Mouse (Mus musculus) intestine, embryonic 16.5 days (tissue): ENCODE data around the gene Rwdd4a. TPM values are rescaled to one million over a fixed set of nuclear protein-coding genes. Genes with fewer than 3 reads are reported as not detected.

ENCODE experiments used
- ATAC-seq: fragments of 200-750 bp; cut with Nextera tagmentation; 2 replicates; pipeline ENCODE4 v1.8.0; 2017; ENCODE audit warnings: moderate TSS enrichment, moderate library complexity
- H3K27ac ChIP-seq: fragments of 300-500 bp; sonication (generic); 2 replicates; pipeline ENCODE4 v1.5.1; 2014; ENCODE audit warnings: mild to moderate bottlenecking, low read length
- H3K27me3 ChIP-seq: fragments of 300-500 bp; sonication (generic); replicated peaks from 2 replicates; pipeline ENCODE4 v1.6.1; 2014; ENCODE audit warnings: low read length, control low read depth, mixed read lengths; ENCODE audit not compliant: control insufficient read depth, insufficient read depth
- H3K36me3 ChIP-seq: fragments of 300-500 bp; sonication (generic); 2 replicates; pipeline ENCODE4 v1.6.1; 2014; ENCODE audit warnings: low read length, control low read depth; ENCODE audit not compliant: control insufficient read depth, insufficient read depth
- H3K4me1 ChIP-seq: fragments of 300-500 bp; sonication (generic); 2 replicates; pipeline ENCODE4 v1.6.1; 2014; ENCODE audit warnings: low read length, control low read depth, mixed read lengths; ENCODE audit not compliant: control insufficient read depth, insufficient read depth
- H3K4me2 ChIP-seq: fragments of 300-500 bp; sonication (generic); 2 replicates; pipeline ENCODE4 v1.6.1; 2014; ENCODE audit warnings: low read depth, low read length, control low read depth
- H3K4me3 ChIP-seq: fragments of 300-500 bp; sonication (generic); 2 replicates; pipeline ENCODE4 v1.5.1; 2014; ENCODE audit warnings: mild to moderate bottlenecking, low read length
- H3K9ac ChIP-seq: fragments of 300-500 bp; sonication (generic); 2 replicates; pipeline ENCODE4 v1.6.1; 2014; ENCODE audit warnings: low read depth, low read length
- H3K9me3 ChIP-seq: fragments of 300-500 bp; sonication (generic); 2 replicates; pipeline ENCODE4 v1.6.1; 2016; ENCODE audit warnings: low read length, control low read depth; ENCODE audit not compliant: control insufficient read depth
- WGBS: fragments of 180-500 bp; shearing (Covaris S2); extraction: QIAGEN DNeasy Blood & Tissue Kit; methylation state at CpG from one replicate; pipeline ENCODE4 v1.1.7; 2014; 5-methylcytosine and 5-hydroxymethylcytosine counted together
- microRNA-seq: library from miRNA; unstranded; fragments of <30 nt; microRNA quantifications from one replicate; pipeline ENCODE4, GENCODE M21; 2016
- polyA plus RNA-seq: library from polyadenylated mRNA; unstranded; fragments of >200 nt; fragmentation: Nextera tagmentation; extraction: Ambion mirVana; gene quantifications from 2 replicates; pipeline ENCODE4 v1.2.1, GENCODE M21; 2015

The Rwdd4a gene
- polyA plus RNA-seq, 1 experiment from 2014 or later: 34.9 TPM

GRCm38 (mm10) chr8:47566551-47566950, 33.1 kb downstream of the Rwdd4a start:
- no peaks in the 10 kb centered on the region for H3K36me3 ChIP-seq
- H3K4me1 ChIP-seq: no peaks in the 10 kb centered on the region
- ATAC-seq: no peak
- no peak overlapping the region for H3K4me3 ChIP-seq
- H3K9ac ChIP-seq: no peak overlapping the region
- no peaks in the 10 kb centered on the region for H3K27me3 ChIP-seq
- 93% methylated on average over 6 of the region's 6 CpGs for WGBS
- H3K27ac ChIP-seq: no peak overlapping the region
- no peaks in the 10 kb centered on the region for H3K9me3 ChIP-seq
- no peak overlapping the region for H3K4me2 ChIP-seq

DNA sequence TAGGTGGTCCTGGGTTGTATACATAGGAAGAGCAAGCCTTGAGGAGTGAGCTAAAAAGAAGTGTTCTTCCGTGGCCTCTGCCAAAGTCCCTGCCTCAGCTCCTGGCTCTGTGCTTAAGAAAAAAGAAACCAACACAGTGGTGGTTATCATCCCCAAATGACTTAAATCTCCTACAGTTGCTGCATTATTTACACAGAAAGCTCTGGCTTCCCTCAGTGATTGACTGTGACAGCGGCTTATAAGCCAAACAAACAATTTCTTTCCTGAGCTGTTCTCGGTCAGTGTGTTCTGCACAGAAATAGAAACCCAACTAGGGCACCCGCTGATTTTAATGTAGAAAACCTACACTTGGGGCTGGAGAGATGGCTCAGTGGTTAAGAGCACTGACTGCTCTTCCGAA, 34.6 kb downstream of the Rwdd4a start:
- H3K27ac ChIP-seq: no peak overlapping the region
- WGBS: 56% methylated on average over 5 of the region's 5 CpGs
- H3K36me3 ChIP-seq: no peaks in the 10 kb centered on the region
- no peaks in the 10 kb centered on the region for H3K27me3 ChIP-seq
- H3K4me3 ChIP-seq: no peak overlapping the region
- H3K9me3 ChIP-seq: no peaks in the 10 kb centered on the region
- no peak overlapping the region for H3K9ac ChIP-seq
- no peak for ATAC-seq
- no peak overlapping the region for H3K4me2 ChIP-seq
- no peaks in the 10 kb centered on the region for H3K4me1 ChIP-seq

DNA sequence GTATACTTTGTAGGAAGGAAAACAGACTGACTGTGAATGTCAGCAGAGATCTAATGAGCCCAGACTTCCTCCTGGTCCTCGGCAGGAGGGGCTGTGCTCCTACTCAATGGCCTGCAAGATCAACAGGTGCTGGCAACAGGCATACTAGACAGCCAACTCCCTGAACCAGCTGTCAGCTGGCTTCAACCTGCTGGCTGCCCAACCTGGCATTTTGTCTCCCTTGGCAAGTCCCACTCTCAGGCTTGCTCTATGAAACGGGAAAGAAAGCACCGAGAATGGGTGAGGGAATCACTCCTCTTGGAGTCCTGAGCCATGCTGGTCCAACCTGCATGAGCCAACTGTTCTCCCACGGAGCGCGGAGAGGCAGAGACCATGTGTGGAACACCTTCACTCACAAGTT, 36.7 kb downstream of the Rwdd4a start:
- Histone ChIP-seq H3K27ac (no peak overlapping the region), H3K9ac (no peak overlapping the region), H3K4me1 (no peaks in the 10 kb centered on the region), H3K4me3 (no peak overlapping the region), H3K4me2 (no peak overlapping the region), H3K9me3 (no peaks in the 10 kb centered on the region), H3K27me3 (no peaks in the 10 kb centered on the region), H3K36me3 (no peaks in the 10 kb centered on the region)
- ATAC-seq: no peak
- 84% methylated on average over 6 of the region's 6 CpGs for WGBS

DNA sequence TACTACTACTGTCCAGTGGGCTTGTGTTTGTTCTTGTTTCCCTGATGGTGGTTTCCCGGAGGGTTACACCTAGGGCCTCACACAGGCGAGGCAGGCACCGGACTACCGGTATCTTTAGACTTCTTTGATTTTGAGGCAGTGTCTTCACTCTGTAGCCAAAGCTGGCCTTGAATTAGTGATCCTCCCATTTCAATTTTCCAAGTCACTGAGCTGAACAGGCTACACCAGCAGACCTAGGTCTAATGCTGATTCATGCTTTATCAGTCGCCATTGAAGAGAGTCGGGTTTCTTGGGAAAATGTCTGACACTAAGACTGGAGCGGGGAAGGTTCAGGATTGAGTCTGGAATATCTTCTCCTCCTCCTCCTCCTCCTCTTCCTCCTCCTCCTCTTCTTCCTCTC, 40.0 kb downstream of the Rwdd4a start:
- no peaks in the 10 kb centered on the region for H3K36me3 ChIP-seq
- H3K9me3 ChIP-seq: no peaks in the 10 kb centered on the region
- H3K27ac ChIP-seq: no peak overlapping the region
- H3K4me1 ChIP-seq: no peaks in the 10 kb centered on the region
- no peak overlapping the region for H3K4me3 ChIP-seq
- no peak for ATAC-seq
- H3K27me3 ChIP-seq: no peaks in the 10 kb centered on the region
- WGBS: 85% methylated on average over 7 of the region's 7 CpGs
- no peak overlapping the region for H3K4me2 ChIP-seq
- no peak overlapping the region for H3K9ac ChIP-seq

DNA sequence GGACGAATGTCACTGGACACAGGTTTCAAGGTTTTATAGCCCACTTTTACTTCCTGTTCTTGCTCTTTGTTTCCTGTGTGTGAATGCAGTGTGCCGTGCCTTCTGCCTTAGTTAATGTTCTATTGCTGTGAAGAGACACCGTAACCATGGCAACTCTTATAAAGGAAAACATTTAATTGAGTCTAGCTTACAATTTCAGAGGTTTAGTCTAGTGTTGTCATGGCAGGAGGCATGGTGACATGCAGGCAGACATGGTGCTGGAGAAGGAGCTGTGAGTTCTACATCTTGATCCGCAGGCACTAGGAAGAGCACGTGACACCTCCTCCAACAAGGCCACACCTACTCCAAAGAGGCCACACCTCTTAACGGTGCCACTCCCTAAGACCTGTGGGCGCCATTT, 48.0 kb downstream of the Rwdd4a start:
- H3K27me3 ChIP-seq: no peaks in the 10 kb centered on the region
- ATAC-seq: no peak
- H3K4me1 ChIP-seq: no peaks in the 10 kb centered on the region
- no peak overlapping the region for H3K4me3 ChIP-seq
- no peaks in the 10 kb centered on the region for H3K9me3 ChIP-seq
- H3K9ac ChIP-seq: no peak overlapping the region
- no peak overlapping the region for H3K4me2 ChIP-seq
- no peaks in the 10 kb centered on the region for H3K36me3 ChIP-seq
- H3K27ac ChIP-seq: no peak overlapping the region
- 80% methylated on average over 7 of the region's 7 CpGs for WGBS

DNA sequence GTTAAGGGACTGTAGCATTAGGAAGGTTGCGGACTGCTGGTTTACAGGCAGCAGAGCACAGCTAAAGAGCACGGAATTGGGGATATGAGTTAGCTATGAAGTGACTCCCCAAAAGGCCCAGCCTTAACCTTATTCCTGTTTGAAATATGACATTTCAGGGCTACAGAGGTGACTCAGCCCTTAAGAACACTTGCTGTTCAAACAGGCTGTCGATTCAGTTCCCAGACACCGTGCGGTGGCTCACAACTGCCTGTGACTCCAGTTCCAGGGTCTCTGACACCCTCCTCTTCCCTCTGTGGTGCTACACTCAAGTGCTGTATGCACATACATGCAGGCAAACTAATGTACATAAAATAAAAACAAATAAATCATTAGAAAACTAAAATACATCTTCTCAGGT, 55.2 kb downstream of the Rwdd4a start:
- Histone ChIP-seq H3K9ac (no peak overlapping the region), H3K4me1 (no peaks in the 10 kb centered on the region), H3K36me3 (no peaks in the 10 kb centered on the region), H3K27ac (no peak overlapping the region), H3K4me2 (no peak overlapping the region), H3K27me3 (no peaks in the 10 kb centered on the region), H3K9me3 (no peaks in the 10 kb centered on the region), H3K4me3 (no peak overlapping the region)
- no peak for ATAC-seq
- WGBS: 88% methylated on average over 5 of the region's 5 CpGs

GRCm38 (mm10) chr8:47590400-47590799, 56.9 kb downstream of the Rwdd4a start:
- Histone ChIP-seq H3K27me3 (no peaks in the 10 kb centered on the region), H3K27ac (no peak overlapping the region), H3K4me2 (no peak overlapping the region), H3K9me3 (no peaks in the 10 kb centered on the region), H3K4me3 (no peak overlapping the region), H3K9ac (no peak overlapping the region), H3K36me3 (no peaks in the 10 kb centered on the region), H3K4me1 (no peaks in the 10 kb centered on the region)
- ATAC-seq: no peak
- 84% methylated on average over 10 of the region's 10 CpGs for WGBS

DNA sequence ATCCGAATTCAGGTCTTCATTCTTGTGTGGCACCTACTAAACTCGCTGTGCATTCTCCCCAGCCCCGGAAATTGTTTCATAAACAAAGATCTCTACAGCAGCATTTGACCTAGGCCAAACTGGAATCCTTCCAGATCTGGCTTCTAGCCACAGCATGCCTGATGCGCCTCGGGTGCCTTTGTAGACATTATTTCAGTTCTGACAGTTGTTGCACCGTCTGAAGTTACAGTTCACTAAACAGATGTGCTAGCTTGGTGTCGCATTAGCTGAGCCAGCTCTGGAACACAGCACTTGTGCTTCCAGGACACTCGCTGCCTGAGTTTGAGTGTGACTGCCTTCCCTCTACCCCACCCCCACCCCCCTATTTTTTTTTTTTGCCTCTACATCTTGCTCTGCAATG, 67.2 kb downstream of the Rwdd4a start:
- H3K9me3 ChIP-seq: no peaks in the 10 kb centered on the region
- ATAC-seq: no peak
- no peaks in the 10 kb centered on the region for H3K27me3 ChIP-seq
- 53% methylated on average over 8 of the region's 8 CpGs for WGBS
- H3K9ac ChIP-seq: no peak overlapping the region
- no peaks in the 10 kb centered on the region for H3K4me1 ChIP-seq
- no peak overlapping the region for H3K27ac ChIP-seq
- no peak overlapping the region for H3K4me3 ChIP-seq
- H3K36me3 ChIP-seq: no peaks in the 10 kb centered on the region
- H3K4me2 ChIP-seq: no peak overlapping the region

Small RNA genes lying within 50 kb of the gene (microRNA-seq; reads per million reads assigned to microRNA genes)
- not detected for gene Gm27409

Other genes starting within 250 kb of the Rwdd4a start
- gene Stox2, start 87.3 kb upstream of the Rwdd4a start, polyA plus RNA-seq: 4.7 TPM in 2 replicates
- 26.1 and 28.3 TPM in 2 replicates for gene Trappc11, start 194 bp upstream of the Rwdd4a start, polyA plus RNA-seq
- 10.4 and 10.8 TPM in 2 replicates for gene Ing2, start 141.9 kb downstream of the Rwdd4a start, polyA plus RNA-seq
- gene Cdkn2aip, start 180.3 kb downstream of the Rwdd4a start, polyA plus RNA-seq: 20.0 and 21.0 TPM in 2 replicates